Mouse (Mus musculus): ENCODE data around the gene Tjp2.

The Tjp2 gene

DNA sequence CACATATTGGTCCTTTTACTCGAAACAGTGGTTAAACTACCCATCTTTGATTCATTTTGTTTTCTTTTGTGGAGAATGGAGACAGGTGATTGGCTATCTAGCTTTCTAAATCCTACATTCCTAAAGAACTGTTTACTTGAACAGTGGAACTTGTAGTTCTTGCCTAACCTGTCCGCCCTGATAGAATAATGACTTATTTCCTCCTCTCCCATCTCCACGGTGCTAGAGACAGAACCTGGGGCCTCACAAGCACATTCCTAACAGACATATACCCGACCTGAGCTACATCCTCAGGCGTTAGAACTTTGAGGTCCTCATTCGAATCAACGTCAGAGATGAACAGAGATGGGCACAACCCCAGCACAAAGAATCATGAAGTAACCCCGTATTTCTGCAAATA is 44.4 kb downstream of the Tjp2 start:
- DNase-seq (ENCODE audit: low spot score in 2 of 2), result no peak

DNA sequence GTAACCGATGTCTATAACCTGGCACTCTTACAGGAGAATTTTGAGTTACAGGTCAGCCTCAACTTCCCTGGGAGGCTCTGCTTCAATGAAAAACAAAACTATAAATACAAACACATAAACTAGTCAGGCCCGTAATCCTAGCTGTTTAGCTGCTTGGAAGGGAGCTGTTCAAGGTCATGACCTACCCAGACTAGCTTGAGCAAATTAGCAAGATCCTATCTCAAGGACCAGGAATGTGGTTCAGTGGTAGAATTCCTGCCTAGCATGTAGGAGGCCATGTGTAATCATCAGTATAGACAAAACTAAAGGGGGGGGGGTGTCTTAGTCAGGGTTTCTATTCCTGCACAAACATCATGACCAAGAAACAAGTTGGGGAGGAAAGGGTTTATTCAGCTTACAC is 46.7 kb downstream of the Tjp2 start:
- DNase-seq (ENCODE audit: low spot score in 2 of 2), result no peak

DNA sequence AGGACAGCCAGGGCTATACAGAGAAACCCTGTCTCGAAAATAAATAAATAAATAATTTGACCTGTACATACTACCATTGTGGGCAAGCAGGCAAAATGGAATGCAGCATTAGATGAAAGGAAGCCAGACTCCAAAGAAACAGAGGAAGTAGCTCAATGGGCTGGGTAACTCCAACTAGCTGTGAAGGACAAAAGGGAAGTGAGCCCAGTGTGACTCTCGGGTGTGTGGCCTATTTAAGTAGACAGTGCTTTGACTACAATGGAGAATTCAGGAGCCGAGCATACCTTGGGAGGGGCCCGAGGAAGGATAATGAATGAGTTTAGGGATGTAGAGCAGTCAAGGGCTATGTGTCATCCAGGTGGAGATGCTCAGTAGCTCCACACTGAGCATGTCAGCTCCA is 48.1 kb downstream of the Tjp2 start:
- DNase-seq (ENCODE audit: low spot score in 2 of 2), result no peak

DNA sequence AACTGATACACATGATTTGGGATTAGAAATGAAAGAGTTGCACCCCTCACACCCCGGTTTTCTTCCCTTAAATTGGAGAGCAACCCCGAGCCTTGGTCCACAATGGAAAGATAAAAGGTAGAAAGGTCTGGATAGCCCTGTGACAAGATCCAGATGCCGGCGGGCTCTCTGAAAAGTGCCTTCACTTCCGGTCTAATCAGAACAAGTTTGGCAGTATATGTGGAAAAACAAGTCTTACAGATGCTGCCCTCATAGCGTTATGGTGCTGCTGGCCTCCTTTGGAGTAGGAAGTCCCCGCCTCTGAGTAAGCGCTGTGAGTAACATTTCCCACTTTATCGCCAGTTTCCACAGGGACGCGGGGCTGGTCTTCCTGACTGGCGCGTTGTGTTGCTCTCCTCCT is 49.9 kb downstream of the Tjp2 start:
- DNase-seq (ENCODE audit: low spot score in 2 of 2), result no peak

DNA sequence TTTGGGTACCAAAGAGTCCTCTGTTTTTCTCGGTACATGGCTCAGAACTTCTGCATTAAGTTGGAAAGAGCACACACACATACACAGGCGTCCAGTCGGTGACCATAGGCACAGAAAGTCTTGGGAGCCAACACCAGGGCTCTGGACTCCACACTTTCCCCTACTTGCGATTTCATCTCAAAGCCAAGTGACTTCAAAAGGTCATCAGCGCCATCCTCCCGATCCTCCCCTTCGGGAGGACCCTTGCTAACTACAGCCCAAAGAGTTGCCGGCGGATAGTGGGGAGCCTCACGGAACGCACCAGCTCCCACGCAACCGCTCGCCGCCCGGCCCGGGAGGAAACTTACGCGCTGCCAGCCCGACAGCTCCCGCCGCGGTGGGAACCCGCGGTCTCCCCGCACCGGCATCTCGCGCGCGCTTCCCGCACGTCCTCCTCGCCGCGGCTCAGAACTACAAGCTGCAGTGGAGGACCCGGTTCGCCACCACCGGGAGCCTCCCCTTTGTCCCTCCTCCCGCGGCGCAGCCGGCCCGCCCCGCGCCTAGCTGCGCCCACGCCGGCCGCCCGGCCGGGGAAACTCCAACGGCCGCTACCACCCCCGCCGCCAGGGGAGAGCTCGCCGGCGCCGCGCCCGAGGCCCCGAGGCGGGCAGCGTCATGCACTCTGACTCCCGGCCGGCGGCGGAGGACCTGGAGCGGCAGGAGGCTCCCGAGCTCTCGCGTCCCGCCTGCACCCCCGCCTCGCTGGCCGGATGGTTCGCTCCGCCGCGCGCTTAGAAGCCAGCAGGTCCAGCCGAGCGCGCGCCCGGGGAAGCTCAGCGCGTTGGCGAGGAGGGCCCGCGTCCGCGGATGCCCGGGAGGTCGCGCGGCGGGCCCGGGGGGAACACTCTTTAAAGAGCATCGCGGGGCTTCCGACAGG is 51.0 kb downstream of the Tjp2 start:
- peak; percentile 84 to 86 for DNase-seq (ENCODE audit: low spot score in 2 of 2)

DNA sequence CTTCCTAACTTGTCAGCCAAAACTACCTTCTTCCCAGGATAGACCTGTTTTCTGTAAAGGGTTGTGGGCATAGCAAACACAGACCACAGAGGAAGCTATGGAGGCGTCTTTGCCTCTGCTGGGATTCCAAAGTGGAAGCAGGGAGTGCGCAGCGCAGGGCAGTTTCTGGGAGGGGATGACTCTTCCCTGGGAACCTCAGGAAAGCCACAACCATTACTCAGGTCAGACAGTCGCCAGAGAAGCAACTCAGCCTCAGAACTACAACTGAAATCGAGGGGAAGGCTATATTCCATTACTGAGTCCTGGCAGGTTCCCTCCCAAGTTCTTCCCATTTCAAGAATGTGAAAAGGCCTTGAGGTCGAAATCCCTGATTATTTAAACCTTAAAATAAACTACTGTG is 51.8 kb downstream of the Tjp2 start:
- DNase-seq (ENCODE audit: low spot score in 2 of 2), result no peak

DNA sequence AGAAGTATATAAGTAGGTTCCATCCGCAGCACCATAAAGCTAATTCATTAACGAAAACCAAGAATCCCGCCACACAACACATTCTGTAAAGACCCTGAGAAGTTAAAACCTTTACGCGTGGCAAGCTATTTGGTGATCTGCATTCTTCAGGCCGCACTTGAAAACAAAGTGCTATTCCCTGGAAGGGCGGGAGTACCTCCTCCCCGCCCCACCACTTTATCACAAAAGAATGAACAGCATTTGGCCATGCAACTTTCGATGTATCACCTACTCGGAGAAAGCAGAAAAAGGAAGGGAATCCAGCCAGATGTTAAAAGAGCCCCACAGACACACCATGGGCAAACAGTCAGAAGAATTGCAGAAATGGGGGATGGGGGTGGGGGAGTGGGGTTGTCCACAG is 56.3 kb downstream of the Tjp2 start:
- no peak for DNase-seq (ENCODE audit: low spot score in 2 of 2)

DNA sequence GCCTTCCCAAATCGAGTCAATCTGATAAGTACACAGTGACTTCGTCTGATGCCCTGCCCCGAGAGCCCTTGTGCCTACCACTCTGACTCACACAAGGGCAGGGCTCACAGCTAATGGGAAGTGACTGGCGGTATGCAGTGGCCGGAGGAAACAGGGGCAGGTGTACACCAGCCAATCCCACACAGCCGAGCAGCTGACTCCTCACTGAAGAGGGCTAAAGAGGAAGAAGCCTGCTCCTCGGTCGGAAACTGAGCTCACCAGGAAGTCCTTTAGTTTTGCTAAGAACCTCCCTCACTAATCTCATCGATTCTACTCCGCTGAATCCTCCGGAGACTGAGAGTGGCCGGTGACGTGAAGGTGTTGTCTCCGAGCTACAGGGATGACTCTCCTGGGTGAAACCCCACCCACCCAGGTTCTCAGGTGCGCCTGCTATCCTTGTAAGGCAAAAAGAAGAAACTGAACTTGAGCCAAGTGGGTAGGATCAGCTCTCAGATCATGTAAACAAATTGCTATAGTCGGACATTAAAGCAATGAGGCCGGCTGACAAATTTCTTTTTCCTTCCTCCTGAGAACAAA is 58.2 kb downstream of the Tjp2 start:
- DNase-seq (ENCODE audit: low spot score in 2 of 2), result no peak

DNA sequence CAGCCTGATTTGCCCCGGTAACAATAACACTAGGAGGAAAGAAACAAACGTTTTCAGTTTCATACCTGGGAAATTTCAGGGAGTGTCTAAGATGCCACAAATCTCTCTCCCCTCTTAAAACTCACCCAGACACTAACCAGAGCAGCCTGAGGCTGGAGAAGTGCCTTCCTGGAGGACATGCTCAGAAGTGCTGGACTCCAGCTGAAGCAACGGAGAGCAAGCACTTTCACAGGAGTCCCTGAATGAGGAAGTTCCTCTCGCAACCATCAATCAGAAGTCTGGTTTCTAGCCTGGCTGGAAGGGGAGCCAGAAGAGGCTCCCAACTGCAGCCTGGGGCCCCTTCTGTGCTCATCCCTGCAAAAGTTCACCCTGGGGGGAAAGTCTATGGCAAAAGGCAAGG is 60.9 kb downstream of the Tjp2 start:
- DNase-seq (ENCODE audit: low spot score in 2 of 2), result no peak

DNA sequence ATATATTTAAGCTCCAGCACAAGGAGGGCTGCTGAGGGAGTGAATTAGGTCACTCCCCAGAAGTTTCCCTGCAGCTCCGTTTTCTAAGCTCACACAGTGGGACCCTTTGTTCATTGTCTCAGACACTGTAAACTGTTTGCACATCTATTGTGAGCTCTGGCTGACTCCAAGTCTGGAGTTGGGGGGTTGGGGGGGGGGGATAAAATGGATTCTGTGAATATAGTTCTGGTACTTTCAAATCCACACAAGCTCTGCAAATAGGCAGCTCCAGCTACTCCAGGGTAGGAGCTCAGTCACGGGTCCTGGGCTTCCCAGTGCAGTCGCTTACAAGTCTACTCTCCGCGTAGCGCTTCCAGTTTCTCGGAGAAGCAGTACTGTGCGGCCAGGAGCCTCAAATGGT is 64.4 kb downstream of the Tjp2 start:
- DNase-seq (ENCODE audit: low spot score in 2 of 2), result no peak

DNA sequence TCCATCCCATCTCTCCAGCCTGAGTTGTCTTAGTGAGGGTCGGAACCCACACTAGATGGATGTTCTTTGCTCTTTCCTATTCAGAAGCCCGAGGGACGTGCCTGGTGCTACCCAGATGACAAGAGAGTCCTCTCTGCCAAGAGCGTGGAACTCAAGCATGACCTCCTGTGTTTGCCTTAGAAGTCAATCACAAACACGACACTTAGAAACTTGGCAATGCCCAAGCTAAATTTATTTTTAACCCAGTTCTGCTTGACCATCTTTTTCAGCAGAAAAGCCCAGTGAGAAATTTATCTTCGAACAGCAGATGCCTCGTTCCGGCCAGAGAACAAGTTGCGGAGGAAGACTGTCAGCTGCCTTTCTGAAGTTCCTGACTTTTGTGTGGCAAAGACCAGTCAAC is 65.1 kb downstream of the Tjp2 start:
- DNase-seq (ENCODE audit: low spot score in 2 of 2), result no peak

DNA sequence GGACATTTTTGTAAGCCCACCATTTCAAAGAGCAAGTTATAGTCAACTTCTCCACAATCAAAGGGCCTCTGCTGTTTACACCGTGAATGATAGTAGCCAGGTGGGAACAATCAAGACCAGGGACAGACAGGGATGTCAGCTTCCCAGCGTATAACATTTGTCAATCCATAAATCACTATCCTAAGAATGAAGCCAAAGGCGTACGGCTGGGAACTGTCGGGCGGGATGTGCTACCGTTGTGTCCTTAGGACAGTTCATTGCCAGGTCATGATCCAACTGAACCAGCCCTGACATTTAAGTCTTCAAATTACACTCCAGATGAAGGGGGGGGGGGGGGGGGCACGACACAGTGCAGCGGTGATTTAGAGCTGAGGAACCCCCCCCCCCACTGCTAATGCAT is 65.5 kb downstream of the Tjp2 start:
- DNase-seq (ENCODE audit: low spot score in 2 of 2), result no peak

DNA sequence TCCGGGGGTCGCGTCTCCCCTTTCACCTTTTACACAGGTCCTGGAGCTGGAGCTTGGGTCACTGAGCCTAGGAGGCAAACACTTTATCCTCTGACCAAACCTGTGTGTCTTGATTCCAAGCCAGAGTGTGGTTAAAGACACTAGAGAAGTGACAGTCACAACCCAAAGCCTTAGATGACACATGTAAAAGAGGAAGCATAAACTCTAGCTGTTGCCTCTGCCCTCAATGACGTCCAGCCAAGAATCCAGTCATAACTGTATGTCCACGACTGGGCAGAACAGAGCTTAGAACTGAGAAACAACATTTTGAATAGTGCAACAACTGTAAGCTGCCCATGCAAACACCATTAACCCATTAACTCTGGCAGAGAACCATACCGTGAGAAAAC is 68.8 kb downstream of the Tjp2 start:
- no peak for DNase-seq (ENCODE audit: low spot score in 2 of 2)

DNA sequence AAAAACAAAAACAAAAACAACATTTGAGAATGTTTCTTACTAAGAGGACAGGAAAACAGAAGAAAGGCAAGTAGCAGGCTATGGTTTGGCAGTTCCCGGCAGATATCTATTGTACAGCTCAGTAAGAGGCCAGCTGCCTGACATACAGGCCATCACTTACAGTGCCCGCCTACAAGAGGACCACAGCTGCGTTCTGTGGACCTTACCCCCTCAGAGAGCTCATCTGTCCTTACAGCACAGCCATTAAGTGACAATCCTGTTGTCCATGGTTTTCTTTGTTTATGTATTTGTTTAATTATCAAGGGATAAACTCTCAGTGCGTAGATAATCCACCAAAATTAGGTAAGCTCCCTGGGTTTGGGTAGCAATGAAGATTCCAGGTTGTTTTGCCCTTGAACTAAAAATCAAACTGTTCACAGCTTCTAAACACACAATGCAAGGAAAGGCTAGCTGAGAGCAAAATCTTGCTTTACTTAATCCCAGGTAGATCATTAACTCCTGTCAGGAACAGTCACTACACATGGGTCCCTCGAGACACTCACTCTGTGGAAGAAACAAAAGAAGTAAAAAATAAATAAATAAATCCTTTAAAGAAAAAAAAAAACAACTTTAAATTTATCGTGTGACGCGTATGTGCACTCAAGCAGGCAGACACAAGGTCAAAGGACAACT is 69.3 kb downstream of the Tjp2 start:
- DNase-seq (ENCODE audit: low spot score in 2 of 2), result no peak

DNA sequence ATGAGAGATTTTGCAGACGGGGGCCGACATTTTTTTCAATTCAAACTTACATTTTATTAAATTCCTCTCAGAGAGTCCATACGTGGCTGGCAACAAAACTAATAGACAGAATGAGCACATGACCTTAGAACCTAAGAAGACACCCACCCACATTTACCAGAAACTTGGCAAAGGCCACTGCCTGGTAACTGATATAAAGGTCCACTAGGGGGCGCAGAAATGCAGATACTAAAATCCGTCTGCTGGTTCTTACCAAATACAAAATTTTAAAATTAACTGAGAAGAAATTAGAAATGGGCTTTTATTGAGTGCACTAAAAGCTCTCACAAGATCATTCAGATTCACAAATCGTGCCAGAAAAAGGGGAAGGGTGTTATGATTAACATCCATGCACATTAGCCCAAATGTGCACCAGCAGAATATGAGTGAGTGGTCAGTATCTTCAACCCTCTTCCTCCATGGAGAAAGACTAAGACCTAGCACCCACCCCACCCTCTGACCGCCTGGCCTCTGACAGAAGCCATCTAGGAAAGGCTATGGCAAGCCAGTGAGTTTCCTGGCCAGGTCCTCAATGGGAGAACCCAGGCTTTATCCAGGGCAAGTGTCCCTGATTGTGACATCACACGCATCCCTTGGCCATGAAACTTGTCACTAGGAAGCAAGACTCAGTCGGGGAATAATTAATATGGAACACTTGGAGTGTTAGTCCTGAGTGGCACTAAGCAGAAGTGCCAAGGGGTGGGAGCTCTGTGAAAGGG is 71.4 kb downstream of the Tjp2 start:
- no peak for DNase-seq (ENCODE audit: low spot score in 2 of 2)

DNA sequence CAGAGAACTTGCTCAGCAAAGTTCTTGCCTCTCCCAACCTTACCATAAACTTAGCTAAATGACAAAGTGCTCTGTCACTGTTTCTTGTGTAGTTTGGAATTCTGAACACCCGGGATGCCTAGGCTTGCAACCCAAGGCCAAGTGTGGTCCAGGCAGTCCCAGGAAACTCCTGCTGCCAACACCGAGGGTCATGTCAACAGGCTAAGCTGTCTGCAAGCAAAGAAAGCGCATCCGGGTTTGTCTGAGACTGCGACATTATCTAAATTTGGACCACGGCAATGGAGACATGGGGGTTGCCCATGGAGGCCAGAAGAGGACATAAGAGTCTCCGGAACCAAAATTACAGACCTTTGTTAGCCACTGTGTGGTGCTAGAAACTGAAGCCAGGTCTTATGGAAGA is 80.8 kb downstream of the Tjp2 start:
- no peak for DNase-seq (ENCODE audit: low spot score in 2 of 2)

DNA sequence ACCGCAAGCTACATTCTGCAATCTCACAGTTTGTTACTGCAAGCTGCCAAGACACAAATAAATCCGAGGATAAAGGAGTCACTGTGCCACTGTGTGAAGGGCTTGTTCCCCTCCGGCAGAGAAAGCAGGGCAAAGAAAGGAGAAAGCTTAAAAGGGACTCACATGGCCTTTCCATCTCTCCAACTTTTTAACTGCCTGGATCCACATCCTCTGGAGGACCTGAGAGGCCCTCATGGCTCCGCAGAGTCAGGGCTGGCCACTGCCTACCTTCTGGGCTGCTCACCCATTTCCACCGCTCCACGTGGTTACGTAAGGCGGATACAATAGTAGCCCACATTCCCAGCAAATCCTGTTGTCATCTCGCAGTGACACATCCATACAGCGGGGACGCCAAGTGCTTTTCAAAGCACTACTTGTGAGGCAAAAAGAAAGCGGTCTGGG is 82.2 kb downstream of the Tjp2 start:
- DNase-seq (ENCODE audit: low spot score in 2 of 2), result peak; percentile 42 to 48

DNA sequence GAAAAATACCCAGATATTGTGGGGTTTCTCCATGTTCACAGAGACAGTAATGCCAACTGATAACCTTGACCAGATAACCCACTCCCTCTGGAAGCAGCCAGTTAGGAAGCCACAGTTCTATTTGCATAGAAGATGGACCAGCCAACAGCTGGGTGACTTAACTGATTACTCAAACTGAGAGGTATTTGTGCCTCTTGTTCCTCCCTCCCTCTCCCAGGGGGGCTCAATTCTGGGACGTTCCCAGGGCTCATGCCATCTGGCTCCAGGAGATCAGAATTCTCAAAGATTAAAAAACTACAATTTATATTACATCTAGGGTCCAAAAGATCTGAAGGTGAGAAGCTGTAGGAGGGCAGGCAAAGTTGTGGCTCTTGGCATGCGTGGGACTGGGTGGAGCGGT is 84.5 kb downstream of the Tjp2 start:
- DNase-seq (ENCODE audit: low spot score in 2 of 2), result no peak

DNA sequence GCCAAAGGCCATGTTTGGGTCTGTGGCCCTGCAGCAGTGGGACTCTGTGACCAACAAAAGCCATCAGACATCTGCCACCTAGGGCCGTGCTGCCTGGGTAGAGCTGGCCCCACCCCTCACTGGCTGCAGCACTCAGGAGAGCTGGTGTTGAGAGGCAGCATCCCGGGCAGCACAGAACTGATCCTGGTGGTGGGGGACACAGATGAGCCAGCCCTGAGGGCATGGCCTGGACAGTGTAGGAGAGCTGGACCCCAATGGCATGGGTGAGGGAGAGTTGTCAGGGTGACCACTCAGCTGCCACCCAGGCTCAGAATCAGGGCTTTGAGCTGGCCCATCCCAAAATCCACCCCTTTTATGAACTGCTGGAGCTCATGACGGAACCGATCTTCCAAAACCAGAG is 87.4 kb downstream of the Tjp2 start:
- no peak for DNase-seq (ENCODE audit: low spot score in 2 of 2)

DNA sequence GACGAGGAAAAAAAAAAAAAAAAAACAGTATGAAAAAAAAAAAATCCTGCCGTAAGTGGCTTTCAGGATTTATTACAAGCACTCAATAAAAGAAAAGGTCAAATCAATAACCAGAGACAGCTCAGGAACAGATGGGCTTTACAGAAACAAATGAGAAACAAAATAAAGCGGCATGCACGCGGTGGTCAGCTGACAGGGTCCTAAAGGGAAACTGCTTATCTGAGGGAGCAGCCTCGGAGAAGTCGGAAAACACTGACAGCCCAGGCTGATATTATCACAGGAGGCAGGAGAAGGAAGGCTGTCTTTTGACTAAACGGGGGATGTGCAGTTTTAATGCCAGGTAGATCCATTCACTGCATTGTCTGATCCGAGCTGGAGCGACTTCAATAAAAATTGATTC is 89.8 kb downstream of the Tjp2 start:
- no peak for DNase-seq (ENCODE audit: low spot score in 2 of 2)

DNA sequence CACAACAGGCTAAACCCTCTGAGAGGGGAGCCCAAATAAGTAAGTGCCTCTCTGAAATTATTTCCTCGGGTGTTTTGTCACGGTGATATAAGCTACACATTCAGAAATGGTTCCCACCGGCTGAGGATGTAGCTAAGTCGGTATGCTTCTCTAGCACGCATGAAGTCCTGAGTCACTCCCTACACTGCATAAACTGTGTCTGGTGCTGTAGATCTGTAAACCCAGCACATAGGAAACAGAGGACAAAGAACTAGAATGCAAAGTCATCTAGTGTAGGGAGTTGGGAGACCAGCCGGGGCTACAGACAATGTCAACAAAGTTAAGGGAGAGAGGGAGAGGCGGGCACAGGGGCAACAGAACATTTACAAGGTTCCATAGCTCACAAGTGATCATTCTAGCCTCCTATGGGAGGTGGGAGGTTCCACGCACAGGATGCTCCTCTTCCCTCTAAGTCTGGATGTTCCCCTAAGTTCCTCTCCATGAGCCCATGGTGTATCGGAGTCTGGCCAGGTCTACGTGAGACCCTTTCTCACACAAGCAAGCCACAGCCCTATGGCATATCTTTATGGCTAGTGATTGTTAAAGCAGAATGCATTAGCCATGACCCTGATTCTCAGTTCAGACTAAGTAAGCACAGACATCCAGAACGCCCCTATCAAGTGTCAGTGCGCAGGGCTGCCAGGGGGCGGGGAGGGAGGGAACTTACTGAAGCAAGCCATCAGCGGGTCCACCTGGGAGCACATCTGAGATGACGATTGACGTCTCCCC is 90.5 kb downstream of the Tjp2 start:
- no peak for DNase-seq (ENCODE audit: low spot score in 2 of 2)
